Mouse (Mus musculus) spleen, adult 12 weeks (tissue): ENCODE data around the gene Gadd45gip1.

Experiments
- DNase-seq: peaks from one replicate; pipeline ENCODE4 v3.0.0; 2022; ENCODE audit warnings: low spot score

Gadd45gip1 gene

GRCm38 (mm10) chr8:84832034-84832717, 854 bp downstream of the Gadd45gip1 start:
- DNase-seq = peak; percentile 84

GRCm38 (mm10) chr8:84832759-84833742, 1.7 kb downstream of the Gadd45gip1 start:
- DNase-seq = no peak

GRCm38 (mm10) chr8:84834002-84834865, 2.9 kb downstream of the Gadd45gip1 start:
- DNase-seq = no peak

DNA sequence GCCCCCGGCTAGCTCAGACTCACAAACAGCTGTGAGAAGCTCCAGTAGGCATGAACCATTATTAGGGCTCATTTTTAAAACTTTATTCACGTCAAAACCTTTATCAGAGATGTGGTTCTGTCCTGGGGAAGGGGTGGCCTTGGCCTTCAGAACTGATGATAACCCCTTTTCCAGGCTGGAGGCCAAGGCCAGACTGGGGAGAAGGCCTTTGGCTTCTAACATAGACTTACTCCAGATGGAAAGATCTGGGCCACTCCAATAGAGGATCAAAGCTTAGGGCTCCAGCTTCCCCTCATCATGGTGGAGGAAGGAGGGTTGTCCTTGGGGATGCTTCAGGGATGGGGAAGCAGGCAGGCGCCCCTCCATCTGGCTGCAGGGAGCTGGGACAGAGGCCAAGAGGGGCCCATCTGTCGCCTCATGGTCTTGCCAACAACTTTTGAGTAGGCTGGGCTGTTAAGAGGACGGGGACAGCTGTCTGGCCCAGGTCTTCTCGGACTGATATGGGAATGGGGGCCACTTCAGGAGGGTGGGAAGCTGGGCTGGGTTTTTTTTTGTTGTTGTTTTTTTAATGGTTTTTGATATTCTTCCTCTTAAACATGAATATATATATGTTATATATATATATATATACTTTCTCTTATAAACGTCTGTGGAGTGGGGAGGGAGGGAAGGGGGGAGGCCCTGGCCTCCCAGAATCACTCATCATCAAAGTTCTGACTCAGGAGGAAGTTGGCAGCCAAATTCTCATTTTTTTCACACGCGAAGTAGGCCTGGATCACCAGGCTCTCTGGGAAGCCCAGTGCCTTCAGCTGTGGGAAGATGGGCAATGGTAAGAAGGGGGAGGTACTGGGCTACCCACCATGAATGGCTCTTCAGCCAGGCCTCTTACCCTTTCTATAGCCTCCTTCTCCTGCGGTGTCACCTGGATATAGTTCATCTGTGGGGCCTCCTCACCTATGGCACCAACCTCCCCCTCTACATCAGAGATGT, 3.8 kb downstream of the Gadd45gip1 start:
- DNase-seq = no peak

GRCm38 (mm10) chr8:84837149-84837911, 6.0 kb downstream of the Gadd45gip1 start:
- no peak for DNase-seq

DNA sequence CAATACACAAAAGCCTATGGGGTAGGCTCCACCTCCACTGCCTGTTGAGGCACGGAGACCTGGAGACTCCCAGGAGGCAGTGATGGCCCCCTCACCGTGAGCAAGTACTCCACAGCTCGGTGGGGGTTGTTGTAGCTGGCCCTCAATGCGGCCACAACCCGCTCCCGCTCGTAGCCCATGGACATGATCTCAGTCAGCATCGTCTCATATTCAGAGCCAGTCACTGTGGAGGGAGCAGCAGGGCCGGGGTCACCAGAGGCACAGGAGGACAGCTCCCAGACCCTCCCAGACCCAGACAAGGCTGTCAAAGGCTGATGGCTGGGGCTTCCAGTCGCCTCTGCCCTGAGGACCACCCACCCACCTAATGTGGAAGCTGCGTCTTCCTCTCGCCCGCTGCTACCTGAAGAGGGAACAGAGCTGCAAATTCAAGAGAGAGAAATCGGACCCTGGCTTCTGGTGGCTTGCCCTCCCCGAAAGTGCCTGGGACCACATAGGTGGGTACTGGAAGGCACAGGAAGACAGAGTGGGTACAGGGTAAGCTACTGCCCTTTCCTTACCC, 6.7 kb downstream of the Gadd45gip1 start:
- no peak for DNase-seq

DNA sequence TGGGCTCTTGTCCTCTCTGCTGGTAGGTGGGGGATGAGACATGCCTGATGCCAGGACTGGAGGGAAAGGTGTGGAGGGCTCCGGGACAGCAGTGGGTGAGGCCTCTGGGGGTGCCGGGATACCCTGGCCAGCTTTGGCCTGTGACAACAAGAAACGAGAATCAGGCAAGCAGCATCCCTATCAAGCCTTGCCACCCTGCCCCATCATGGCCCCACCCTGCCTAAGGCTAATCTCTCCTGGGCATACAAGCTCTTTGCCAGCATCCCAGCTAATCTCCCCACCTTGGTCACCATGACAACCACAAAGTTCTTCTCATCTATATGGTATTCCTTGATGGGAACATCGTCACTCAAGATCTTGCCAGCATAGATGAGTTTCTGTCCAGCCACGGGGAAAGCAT, 7.2 kb downstream of the Gadd45gip1 start:
- DNase-seq = peak; percentile 80

DNA sequence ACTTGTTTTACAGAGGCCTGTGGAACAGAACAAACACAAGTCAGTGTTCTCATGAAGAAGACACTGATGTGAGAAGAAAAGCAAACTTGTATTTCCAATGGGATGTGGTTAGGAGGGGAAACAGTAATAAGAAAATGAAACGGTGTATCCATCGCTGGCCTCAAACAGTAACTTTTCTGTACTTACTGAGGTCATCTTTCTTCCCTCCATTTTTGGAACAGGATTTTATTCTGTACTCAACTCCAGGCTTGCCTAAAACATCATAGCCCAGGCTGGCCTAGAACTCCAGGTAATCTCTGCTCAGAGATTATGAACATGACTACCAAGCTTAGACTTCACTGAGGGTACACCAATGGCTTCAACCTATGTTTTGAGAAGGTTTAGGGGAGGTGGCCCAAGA, 8.1 kb downstream of the Gadd45gip1 start:
- no peak for DNase-seq

DNA sequence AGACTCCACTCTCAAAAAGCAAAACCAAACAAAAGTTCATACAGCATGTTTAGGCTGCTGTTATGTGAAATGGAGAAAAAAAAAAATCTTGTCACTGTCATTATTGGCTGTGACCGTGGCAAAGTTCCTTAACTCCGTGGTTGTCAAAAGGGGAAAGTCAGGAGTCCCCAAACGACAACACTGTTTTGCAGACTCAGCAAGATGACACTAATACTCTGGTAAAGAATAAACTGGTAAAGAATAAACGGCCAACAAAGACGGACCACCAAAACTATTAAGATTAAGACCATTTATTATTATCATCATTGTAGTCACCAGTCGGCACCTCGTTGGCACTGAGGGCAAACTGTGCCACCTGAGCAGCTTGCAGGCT, 8.5 kb downstream of the Gadd45gip1 start:
- DNase-seq = no peak

DNA sequence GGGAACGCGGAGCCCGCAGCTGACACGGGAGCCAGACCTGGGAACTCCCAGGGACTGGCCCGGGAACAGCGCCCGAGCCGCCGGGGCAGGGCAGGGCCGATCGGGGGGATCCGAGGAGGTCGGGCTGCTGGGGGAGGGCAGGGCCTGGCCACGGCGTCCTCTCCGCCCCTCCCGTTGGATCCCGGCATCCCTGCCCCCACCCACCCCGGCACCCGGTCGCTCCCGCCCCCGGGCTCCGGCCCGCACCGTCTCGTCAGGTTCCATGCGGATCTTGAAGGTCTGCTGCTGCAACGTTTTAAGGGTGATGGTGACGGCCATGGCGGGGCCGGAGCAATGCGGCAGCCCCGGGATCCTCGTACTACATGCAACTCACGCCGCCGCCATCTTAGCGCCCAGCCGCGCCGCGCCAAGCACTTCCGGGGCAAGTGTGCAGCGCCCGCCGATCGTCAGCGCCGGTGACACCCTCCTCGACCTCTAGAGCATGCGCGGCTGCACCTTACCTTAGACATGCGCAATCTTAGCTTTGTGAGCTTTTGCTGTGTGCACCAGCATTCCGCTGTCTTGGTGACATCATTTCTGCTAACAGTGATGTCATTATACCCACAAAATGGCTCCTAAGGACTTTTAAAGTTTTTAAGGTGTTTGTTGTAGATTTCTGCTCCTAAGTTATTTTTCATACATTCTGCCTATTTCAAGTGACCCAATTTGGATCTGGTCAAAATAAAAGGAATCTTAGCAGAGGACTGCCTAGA, 9.1 kb downstream of the Gadd45gip1 start, which contains the start of gene Rad23a:
Rad23a (minus strand) TSS at position 418 of the 752 bp plus-strand sequence.
- DNase-seq = peak; percentile 85

- no peak for DNase-seq
Observed at GRCm38 (mm10) chr8:84841514-84841913, 10.2 kb downstream of the Gadd45gip1 start.

- no peak for DNase-seq
Observed at GRCm38 (mm10) chr8:84844397-84845070, 13.2 kb downstream of the Gadd45gip1 start.

GRCm38 (mm10) chr8:84845355-84846093, 14.2 kb downstream of the Gadd45gip1 start:
- no peak for DNase-seq

DNA sequence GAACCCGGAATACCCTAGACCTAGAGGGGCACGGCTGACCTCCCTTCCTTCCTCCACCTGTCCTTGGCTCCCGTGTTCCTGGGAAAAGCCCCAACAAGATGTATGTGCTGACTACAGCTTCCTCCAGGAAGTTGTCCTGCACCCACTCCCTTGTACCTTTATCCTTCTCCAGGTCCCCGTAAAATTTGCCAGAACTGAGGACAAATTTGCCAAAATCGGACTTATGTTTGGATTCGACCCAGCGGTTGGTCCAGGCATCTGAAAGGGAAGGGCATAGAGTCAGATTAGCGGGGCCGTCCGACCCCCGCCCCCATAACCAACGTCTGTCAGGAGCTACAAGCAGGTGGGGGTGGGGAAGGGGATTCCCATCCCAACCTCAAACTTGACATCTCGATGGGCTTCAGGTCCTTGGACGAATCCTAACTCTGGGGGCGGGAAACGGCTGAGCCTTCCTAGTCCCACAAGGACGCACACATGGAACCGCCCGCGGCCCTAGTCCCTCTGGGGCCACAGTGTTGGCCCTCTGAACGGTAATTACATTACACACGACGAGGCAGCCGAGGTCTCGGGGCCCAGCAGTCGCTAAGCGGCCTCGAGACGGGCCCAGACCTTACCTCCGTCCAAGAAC, 14.9 kb downstream of the Gadd45gip1 start:
- DNase-seq = no peak

DNA sequence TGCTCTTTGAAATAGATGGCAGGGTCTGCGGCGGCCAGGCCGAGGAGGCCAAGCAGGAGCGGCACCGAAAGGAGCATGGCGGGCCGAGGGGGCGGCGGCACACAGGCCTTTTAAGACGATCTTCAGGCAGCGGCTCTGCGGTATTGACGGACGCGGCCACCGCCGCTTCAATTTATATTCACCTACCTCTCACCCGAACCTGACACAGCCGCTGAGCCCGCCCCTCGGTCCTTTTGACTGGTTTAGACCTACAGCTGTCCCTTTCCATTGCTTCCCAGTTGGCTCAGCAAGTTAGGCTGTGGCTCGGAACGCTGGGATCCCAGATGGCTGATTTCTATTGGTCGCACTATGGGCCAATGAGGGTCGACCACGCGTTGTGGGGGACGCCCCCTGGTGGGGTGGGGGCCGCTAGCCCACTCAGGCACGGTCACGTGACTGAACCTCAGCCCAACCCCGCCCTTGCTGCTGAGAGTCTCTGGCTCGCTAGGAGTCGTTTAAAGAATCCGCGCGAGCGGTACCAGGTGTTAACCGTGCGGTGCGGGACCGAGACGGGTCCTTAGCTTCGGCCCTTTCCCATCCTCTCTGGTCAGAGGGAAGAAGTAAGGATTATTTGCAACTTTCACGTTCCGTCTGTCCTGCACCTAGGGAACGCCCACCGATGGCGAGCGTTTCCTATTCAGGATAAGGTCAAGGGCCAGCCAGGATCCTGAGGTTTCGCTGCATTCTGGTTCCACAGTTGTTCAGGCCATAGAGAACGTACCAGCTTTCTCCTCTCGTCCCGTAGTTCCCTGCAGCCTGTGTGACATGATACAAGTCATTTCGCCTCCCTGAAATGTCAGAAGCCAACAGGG, 15.6 kb downstream of the Gadd45gip1 start, which contains the start of gene Calr:
Calr (minus strand) TSS at position 213 of the 851 bp plus-strand sequence.
- DNase-seq = peak; percentile 99
